Mouse (Mus musculus): Measurements from ENCODE around the gene Osbpl10.

Gene Osbpl10

DNA sequence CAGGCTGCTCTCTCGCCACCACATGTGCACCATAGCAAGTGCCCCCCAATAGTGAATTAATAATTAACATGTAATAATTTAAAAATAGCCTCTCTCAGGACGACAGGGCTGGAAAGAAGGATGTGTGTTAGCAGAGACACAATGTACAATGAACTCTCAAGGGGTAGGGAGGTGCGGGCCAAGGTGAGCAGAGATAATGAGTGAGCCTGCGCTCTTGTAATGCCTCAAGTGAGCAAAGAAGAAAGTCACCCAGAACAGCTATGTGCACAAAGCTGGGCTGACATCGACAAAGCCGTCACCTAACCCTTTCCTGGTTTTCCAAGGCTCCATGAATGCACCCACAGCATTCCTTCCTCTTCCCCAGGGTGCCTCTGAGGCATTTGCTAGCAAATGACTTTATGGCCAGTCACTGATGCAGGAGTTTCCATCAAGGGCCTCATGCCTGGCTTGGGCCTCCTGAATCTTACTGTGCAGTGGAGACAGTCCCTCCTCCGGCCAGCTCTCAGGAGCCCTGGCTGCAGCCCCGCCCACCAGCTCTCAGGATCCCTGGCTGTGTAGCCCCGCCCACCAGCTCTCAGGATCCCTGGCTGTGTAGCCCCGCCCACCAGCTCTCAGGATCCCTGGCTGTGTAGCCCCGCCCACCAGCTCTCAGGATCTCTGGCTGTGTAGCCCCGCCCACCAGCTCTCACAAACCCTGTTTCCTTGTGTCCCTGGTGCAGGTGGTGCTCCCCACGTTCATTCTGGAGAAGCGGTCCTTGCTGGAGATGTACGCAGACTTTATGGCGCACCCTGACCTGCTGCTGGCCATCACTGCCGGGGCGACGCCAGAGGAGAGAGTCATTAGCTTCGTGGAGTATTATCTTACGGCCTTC is 237.7 kb downstream of the Osbpl10 start:
- DNase-seq (ENCODE audit: low spot score in 2 of 2) = no peak

DNA sequence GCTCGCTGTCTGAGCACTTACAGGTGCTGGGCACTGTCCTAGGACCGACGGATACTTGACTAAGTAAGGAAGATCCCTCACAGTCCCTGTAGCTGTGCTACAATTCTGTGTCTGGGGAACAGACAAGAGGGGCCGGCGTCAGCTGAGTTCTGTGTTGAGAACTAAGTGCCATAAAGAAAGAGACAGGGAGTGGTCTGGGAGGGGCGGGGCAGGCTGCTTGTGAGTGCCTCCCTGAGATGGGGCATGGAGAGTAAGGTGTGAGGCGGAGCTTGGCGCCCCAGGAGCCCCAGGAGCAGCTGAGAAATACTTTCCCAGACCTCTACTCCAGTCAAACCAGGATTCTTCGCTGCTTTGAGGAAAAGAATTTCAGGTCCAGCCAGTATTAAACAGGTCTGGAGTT is 239.6 kb downstream of the Osbpl10 start:
- DNase-seq (ENCODE audit: low spot score in 2 of 2) = no peak

DNA sequence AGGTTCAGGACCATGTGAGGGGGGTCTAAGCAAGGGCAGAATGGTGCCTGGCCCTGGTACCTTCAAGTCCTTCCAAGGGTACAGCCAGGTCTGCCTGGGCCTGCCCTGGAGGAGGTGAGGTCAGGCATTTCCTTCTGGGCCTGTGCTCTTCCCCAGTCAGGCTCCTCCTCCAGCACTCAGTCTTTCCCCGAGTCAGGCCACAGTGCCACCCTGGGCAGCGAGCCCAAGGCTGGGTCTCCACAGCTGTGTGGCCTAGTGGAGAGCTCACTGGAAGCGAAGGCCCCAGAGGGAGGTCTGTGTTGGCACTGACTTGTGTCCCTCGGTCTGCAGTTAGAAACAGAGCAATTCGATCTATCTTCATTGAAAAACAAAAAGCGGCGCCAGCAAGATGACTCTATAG is 242.1 kb downstream of the Osbpl10 start:
- no peak for DNase-seq (ENCODE audit: low spot score in 2 of 2)

DNA sequence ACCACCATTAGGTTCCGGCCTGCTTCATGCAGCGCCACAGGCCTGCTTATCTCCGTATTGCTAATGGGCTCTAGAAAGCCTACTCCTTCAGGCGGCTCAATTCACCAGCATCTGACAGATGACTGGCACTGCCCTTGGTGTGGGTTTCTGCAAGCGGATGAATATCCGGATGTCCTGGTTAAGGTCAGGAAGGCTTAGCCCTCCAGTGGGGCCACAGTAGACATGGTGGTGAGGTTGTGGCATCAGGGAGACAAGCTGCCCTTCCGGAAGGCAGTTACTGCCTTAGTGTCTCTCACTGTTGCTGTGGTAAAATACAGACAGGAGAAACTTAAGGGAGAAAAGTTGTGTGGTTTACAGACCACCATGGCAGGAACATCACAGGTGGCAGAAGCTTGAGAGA is 242.9 kb downstream of the Osbpl10 start:
- no peak for DNase-seq (ENCODE audit: low spot score in 2 of 2)

DNA sequence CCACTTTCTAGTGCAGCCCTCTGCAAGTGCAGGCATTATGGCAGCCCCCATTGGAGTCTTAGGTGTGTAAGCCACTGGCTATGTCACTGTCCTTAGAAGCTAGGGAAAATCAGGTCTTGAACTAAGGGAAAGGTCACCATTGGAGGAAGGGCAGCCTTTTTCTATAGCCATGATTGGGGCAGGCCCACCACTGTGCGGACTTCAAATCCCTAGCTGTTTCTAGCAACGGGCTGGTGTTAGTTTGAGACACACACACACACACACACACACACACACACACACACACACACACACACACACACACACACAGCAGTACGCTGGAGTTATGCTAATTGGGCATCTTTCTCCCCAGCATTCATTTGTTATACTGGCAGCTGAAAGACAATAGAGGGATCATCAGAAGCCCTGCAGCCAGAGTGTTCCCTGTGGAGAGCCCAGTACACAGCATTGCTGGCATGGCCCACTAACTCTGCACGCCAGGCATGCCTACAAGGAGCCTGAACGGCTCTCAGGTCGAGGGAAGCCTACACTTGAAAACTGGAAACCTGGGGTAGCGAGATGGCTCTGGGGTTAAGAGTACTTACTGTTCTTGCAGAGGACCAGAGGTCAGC is 246.5 kb downstream of the Osbpl10 start:
- no peak for DNase-seq (ENCODE audit: low spot score in 2 of 2)

DNA sequence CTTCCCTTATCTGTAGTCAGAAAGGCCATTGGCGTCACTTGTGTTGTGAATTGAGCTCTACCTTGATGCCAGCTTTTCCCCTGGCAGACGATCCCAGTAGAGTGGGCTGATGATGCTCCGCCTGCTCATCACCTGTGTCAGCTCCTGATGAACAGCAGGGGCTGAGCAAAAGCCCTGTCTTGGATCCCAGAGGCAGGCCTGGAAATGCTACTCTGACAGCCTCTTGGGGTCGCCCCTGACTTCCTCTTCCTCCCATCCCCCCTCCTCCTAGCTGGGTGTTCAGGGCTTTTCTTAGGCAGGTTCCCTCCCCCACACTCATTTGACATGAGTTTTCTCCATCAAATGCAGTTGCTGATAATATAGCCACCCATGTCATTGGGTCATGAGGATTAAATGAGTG is 250.8 kb downstream of the Osbpl10 start:
- DNase-seq (ENCODE audit: low spot score in 2 of 2) = no peak

DNA sequence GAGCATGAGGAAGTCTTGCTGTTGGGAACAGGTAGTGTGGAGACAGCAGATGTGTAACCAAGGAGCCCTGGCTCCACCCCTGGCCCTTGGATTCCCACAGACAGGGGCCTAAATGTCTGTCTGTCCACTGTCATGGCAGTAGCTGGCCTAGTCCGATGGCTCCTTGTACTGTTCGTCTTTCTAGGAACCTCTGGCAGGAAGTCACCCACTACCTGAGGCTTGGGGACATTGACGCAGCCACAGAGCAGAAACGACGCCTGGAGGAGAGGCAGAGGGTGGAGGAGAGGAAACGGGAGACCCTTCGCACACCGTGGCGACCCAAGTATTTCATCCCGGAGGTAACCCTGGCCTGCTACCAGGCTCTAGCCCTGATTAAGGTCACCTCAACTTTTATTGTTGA is 251.3 kb downstream of the Osbpl10 start:
- no peak for DNase-seq (ENCODE audit: low spot score in 2 of 2)

DNA sequence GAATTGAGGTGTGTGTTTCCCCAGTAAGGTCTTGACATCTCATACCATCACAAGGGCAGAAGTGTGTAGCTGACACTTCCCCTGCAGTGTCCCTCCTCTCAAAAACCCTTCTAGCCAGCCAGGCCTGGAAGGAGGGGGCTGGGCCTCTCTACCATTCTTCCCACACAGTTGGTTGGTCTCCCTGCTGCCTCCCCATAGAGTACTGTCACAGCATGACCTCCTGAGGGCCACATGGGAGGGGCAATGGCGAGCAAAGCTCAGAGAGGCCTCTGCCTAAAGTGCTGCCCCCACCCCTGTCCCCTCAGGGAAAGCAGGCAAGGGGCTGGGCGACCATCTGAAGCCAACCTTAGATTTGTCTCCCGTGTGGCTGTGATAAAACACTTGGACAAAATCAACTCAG is 251.8 kb downstream of the Osbpl10 start:
- no peak for DNase-seq (ENCODE audit: low spot score in 2 of 2)

DNA sequence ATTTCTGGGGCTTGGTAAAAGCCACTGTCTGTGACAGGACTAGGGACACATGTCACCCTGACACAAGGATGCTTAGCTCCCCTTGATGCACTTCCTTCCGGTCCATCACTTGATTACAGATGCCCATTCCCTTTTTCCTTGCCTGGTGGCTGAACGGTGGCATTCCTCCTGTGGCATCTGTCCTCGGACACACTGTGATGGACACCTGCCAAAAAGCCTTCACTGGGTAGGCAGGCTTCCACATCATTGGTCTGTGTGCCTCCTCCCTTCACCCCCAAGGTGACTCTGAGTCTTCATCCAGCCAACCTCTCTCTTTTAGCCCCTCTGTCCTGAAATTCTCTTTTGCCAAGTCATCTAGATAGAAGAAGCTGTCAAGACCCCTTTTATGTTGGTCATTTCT is 253.1 kb downstream of the Osbpl10 start:
- no peak for DNase-seq (ENCODE audit: low spot score in 2 of 2)

DNA sequence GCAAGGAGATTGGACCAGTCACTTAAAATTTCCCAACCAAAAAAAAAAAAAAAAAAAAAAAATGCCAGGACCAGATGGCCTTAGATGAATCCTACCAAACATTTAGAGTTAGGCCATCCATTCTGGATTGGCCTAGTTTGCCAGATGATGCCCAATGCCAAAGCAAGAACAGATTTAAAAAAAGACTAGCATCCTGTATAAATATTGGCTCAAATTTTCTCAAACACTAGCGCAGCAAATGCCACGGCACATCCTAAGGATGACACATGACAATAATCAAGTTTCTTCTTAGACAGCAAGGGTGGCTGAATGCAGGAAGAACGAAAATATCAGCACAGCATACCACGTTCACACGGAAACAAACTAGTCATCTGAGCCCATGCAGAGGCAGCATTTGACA is 255.4 kb downstream of the Osbpl10 start:
- no peak for DNase-seq (ENCODE audit: low spot score in 2 of 2)

DNA sequence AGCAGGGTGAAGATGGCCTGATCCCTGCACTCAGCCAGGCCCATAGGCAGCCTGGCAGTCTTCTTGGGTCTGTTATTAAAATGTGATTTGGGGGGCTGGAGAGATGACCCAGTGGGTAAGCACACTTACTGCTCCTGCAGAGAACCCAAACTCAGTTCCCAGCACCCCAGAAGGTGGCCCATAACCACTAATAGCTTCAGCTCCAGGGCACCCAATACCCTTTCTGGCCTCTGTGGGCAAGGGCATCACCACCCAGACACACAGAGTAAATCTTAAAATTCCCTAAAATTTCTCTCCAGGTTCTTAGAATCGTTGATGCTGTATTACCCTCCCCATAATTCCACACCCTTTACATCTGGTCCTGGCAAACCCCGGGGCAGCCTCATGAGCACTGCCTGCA is 256.2 kb downstream of the Osbpl10 start:
- DNase-seq (ENCODE audit: low spot score in 2 of 2) = no peak

DNA sequence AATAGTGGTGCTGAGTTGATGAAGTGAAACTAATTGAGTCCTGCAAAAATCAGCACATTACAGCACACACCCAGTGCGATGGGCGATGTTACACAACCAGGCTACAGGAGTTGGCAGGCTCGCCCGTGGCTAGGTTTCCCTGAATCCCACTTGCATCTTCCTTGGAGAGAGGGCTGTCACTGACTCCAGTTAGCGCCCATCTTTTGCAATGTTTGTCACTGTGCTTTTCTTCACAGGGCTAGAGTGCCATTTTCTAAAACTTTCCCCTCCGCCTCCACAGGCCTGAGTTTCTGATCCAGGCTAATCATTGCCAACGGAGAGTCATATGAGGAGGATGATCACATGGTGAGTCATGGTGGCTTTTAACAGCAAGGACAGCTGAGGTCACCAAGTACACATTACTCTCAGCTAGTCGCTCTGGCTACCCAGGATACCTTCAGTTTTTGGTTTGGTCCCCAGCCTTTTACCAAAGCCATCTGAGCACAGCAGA is 258.0 kb downstream of the Osbpl10 start:
- no peak for DNase-seq (ENCODE audit: low spot score in 2 of 2)

DNA sequence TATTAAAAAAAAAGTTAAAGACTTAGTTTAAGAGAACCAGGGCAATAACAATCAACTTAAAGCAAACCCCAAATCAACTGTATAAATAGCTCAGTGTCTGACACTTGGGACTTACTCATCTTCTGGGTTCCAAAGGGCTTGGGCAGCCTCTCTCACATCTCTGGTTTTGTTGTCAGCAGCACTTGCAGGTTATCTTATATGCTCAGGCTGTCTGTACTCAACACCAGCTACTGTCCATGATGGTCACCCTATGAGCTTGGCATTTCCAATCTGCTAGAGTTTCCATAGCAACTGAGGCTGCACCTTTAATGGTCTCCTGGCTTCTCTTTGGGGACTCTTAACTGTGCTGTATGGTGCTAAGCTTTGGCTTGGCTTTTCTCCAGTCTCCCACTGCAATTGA is 259.6 kb downstream of the Osbpl10 start:
- no peak for DNase-seq (ENCODE audit: low spot score in 2 of 2)

DNA sequence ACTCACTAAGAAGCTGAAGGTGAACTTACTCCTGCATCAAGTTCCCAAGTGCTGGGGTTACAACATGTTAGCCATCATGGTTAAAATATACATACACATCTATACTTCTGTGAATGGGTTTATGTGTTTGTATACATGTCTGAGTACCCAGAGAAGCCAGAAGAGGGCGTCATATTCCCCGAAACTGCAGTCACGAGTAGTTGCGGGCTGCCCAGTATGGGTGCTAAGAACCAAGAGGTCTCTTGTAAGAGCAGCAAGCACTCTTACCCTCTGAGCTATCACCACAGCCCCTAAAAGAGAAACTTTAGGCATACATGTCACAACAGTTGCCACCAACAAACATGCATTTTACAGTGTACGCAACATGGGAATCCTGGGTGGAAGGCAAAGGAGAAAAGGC is 261.5 kb downstream of the Osbpl10 start:
- no peak for DNase-seq (ENCODE audit: low spot score in 2 of 2)

DNA sequence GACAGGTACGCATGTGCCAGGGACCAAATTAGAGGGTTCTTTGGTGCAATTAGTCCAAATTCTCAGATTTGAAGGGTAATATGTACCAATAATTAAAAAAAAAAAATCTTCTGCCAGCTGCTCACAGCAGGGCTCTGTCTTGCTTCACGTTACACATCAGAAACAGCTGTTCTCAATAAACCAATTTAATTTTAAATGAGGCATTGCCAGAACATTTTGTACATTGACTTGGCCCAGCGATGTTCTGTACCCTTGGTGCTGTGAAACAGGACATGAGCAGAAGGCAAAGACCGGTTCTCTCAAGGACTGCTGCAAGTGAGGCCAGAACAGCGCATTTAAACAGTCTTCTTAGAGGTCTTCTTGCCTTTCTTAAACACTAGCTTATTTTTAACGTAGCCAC is 265.3 kb downstream of the Osbpl10 start:
- no peak for DNase-seq (ENCODE audit: low spot score in 2 of 2)

DNA sequence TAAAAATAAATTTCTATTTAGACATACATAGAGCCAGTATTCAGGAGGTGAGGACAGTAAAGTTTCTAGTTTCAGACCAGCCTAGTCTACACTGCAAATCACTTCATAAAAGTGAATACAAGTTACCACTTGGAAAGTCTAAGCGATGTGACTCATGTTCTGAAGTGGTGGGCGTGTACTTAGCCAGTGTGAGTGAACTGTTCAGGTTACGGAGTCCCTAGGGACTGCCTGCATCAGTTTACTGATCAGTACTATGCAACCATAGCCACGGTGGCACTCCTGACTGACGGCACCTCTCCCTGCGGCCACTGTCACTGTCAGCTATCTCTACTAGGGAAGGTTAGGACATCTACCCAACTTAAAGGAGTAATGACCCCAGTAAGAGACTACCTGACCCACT is 266.7 kb downstream of the Osbpl10 start:
- no peak for DNase-seq (ENCODE audit: low spot score in 2 of 2)

DNA sequence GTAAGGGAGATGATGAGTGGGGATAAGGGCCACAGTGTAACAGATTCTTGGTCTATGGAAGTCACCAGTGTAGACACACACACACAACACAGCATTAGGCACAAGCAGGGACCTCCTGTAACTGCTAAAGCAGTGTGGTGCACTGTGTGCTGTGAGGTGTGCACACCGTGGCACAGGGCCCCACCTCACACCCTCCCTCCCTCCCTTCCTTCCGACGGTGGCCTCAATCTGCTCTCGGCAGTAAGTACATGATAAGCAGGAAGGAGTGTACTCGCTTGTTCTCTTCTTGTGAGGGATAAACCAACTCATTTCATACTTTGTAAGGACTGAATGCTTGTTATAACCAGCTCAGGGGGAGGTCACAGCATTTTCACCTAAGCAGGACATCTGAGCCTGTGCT is 270.8 kb downstream of the Osbpl10 start:
- DNase-seq (ENCODE audit: low spot score in 2 of 2) = no peak

DNA sequence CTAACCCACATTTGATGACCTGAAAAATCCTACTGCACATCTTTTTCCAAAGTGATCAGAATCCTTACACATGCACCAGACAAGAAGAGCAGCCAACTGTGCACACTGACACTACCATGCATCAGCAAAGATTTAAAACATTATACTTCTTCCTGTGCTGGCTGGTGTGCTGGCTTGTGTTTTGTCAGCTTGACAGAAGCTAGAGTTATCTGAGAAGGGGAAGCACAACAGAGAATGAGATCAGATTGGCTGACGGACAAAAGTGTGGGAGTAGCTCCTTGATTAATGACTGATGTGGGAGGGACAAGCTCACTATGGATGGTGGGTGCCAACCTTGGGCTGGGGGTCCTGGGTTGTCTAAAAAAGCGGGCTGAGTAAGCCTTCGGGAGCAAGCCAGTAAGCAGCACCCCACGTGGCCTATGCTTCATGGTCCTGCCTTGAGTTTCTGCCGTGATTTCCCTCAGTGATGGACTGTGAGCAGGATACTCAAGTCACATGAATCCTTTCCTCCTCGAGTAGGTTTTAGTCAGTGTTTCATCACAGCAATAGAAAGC is 279.4 kb downstream of the Osbpl10 start:
- DNase-seq (ENCODE audit: low spot score in 2 of 2) = no peak

DNA sequence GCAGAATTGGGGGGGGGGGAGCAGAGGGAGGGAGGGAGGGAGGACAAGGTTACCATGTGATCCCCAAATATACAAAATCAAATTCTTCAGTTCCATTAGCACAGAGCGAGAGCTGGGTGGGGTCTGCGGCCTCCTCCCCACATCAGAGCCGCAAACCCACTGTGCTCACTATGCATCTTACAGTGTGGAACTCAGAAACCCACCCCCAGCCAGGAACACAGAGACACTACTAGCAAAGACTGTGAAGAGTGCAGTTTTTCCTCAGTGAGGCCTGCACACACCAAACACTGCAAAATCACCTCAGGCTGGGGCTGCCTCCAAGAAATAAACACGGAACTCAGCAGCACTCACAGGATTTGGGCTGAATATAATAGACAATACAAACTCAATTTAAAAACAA is 281.5 kb downstream of the Osbpl10 start:
- DNase-seq (ENCODE audit: low spot score in 2 of 2) = no peak

DNA sequence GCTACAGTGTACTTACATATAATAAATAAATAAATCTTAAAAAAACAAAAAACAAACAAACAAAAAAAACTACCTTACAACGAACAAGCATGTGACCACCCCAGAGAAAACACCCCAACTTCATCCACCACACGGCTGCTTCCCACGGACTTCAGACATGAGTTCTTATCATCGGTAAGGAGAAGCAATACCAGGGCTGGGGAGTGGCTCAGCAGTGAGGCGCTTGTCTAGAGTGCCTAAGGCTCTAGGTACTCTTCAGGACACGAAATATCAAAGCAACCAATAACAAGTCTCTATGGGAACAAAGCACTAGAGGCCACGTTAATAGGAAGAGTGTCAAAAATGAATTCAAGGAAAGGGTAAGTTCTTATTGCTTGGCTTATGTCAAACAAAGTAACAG is 282.1 kb downstream of the Osbpl10 start:
- no peak for DNase-seq (ENCODE audit: low spot score in 2 of 2)

DNA sequence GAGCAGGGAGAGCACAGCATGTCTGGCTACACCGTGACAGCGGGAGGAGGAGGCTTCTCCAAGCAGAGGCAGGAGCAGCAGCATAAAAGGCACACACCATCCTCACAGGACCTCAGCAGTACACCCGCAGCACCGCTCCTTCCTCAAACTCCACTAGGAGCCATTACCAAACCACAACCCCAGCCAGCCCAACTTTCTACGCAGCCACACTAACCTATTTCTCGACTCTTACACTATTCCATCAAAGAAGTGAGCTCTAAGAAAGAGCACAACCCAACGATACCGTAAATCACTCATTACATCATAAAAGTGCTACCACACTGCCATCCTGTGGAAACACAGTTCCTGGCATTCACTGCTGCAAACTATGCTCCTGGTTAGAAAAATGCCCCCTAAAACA is 283.1 kb downstream of the Osbpl10 start:
- DNase-seq (ENCODE audit: low spot score in 2 of 2) = no peak

DNA sequence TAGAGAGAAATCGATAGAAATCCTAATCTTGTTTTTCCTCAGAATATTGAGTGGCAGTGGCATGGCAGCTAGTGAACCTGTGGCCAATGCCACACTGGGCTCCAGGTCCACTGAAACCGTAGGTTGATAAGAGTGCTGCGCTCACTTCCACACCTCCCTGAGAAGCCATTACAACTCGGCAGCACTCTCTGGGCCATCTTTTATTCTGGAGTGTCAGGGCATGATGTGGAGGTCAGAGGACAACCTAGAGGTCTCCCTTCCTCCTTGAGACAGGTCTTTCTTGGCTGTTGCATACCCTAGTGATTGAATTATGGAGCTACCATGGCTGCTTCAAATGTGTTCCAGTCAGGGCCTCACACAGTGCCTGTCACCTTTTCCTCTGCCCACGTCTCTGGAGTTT is 283.5 kb downstream of the Osbpl10 start:
- no peak for DNase-seq (ENCODE audit: low spot score in 2 of 2)

DNA sequence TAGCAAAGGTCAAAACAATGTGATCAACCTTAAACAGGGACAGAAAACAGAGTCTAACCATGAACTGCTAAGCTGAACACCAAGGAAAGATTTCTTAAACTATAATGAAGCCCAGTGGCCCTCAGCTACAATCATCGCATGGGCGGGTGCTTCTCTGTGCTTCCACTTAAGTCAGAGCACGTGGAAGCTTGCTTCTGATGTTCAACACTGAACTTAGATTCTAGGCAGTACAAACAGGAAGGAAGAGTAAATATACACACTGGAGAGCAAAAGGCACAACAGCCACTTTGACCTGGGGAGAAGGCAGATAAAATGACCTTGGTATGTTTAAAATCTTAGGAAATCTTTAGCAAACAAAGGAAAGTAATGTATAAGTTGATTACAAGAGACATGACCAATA is 293.2 kb downstream of the Osbpl10 start:
- DNase-seq (ENCODE audit: low spot score in 2 of 2) = no peak
